Mouse (Mus musculus) embryo, embryonic 11.5 days (tissue): Measurements from ENCODE around the gene Tvp23b.

Source experiments
- DNase-seq: peaks from one replicate; pipeline ENCODE4 v3.0.0-alpha.2; 2012; ENCODE audit warnings: low read depth, low spot score

Tvp23b gene

GRCm38 (mm10) chr11:62879220-62880048 is at the start of gene Tvp23b:
Gene Tvp23b, plus strand, starts transcription at chr11:62879455.
- peak; percentile 96 for DNase-seq

- DNase-seq, result no peak
Measured at GRCm38 (mm10) chr11:62830387-62830786, 48.9 kb upstream of the Tvp23b start.

DNA sequence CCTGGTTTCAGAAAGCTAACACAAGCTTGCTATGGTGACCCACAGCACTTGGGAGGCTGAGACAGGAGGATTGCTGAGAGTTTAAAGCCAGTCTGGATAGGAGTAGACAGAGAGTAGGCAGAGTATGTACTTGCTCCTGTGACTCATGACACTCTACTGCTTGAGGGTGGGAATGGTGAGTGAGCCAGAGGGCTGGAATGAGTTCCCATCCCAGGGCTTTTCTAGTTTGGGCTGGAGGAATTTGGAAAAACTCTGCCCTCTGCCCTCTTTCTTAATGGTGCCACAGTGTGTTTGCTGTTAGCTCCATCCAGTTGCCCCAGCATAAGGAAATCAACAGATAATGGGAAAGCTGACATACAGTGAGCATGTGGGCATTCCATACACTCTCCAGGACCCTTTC is 47.3 kb upstream of the Tvp23b start:
- DNase-seq, result no peak

DNA sequence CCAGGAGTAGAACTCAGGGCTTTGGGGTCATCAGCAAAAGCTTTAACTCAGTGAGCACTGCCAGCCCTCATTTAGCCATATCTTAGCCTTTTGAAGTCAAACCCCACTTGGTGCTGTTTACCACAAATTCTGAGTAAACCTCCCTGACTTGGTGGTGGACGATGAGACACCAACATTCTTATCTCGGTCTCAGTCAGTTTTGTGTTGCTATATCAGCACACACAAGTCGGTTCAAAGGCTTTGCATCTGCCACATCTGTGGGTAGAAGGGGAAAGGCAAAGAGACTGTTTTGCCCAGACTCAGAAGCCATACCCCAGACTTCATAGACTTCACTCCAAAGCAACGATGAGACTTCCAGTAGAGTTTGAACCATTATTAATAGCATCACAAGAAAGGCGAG is 34.7 kb upstream of the Tvp23b start:
- no peak for DNase-seq

GRCm38 (mm10) chr11:62845730-62846129 is 33.5 kb upstream of the Tvp23b start:
- no peak for DNase-seq

- DNase-seq, result peak; percentile 46
Measured at GRCm38 (mm10) chr11:62846961-62847654, 32.1 kb upstream of the Tvp23b start, which contains the start of gene Fbxw10. Gene Fbxw10, plus strand, starts transcription at chr11:62847069.

GRCm38 (mm10) chr11:62847655-62848191 is 31.5 kb upstream of the Tvp23b start:
- DNase-seq, result no peak

GRCm38 (mm10) chr11:62848301-62848700 is 31.0 kb upstream of the Tvp23b start:
- DNase-seq, result no peak

GRCm38 (mm10) chr11:62851199-62851598 is 28.1 kb upstream of the Tvp23b start:
- no peak for DNase-seq

DNA sequence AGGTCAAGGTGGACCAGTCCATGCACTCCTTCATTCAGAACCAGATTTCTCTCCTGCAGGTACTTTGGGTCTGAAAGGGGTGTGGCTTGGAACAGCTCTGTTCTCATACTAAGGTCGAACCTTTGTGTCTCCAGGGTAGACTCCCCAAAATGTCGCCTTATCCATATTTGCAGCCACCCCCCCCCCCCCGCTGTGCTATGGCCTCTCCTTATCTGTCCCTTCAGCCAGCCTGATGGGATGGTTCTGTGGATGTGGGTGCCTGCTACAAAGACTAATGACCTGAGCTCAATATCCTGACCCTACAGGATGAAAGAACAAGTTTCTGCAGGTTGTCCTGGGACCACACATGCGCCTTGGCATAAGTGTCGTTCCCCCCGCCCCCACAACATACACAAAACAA is 25.9 kb upstream of the Tvp23b start:
- no peak for DNase-seq

DNA sequence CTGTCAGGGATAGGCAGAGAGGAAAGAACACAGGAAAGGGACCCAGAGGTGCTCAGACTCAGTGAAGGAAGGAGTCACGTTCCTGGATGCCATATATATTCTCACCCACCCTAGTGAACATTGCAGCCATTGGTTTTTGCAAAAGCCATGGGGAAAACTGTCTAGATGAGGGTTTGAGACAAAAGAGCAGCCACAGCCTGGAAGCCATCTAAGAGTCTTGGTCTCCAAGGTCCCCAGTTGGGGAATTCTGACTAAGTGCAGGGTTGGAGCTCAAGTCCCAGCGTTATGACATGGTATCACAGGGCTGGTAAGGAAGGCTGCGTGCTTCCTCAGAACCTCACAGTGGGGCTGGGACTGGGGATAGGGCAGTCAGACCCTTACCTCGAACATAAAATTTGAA is 13.7 kb upstream of the Tvp23b start:
- no peak for DNase-seq

GRCm38 (mm10) chr11:62866685-62867084 is 12.6 kb upstream of the Tvp23b start:
- DNase-seq, result no peak

GRCm38 (mm10) chr11:62869201-62869600 is 10.1 kb upstream of the Tvp23b start:
- DNase-seq, result no peak

GRCm38 (mm10) chr11:62869715-62870371 is 9.4 kb upstream of the Tvp23b start:
- DNase-seq, result no peak

DNA sequence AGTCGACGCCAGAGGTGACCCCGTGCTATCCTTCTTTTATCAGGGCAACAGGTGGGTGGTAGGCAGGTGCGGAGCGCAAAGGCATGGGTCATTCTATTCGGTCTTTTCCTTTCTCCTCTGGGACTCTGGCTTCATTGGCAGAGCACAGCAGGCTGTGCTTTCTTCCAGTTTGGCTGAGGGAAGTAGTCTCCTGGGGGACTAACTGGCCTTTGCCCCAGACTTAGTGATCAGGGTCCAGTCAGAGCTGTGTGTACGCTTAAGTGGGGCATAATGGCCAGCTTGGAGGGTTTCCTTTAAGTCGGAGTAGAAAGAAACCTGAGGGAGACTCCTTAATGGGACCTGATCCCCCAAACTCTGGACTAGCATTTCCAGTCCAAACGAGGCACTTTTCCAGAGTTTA is 5.8 kb upstream of the Tvp23b start:
- DNase-seq, result no peak

- DNase-seq, result no peak
Measured at GRCm38 (mm10) chr11:62875696-62876095, 3.6 kb upstream of the Tvp23b start.

DNA sequence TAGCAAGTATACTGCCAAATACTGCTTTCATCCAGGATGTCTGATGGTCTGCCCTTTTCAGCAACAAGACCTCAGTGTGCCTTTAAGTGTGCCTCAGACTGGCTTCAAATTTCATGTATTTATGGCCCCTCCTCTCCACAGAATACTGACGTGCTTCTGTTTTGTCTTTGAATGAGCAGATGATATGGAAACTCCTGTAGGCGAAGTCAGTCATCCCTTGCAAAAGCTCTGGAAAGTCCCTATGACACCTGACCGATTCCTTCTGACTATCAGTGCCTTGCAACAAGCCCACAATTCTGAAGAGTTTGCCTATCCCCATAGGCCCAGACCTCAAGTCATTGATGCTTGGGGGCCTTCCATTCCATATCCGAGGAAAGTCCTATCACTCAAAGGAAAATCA is 2.8 kb upstream of the Tvp23b start:
- no peak for DNase-seq

GRCm38 (mm10) chr11:62877391-62877790 is 1.9 kb upstream of the Tvp23b start:
- no peak for DNase-seq

- no peak for DNase-seq
Measured at GRCm38 (mm10) chr11:62878728-62879127, 527 bp upstream of the Tvp23b start.

DNA sequence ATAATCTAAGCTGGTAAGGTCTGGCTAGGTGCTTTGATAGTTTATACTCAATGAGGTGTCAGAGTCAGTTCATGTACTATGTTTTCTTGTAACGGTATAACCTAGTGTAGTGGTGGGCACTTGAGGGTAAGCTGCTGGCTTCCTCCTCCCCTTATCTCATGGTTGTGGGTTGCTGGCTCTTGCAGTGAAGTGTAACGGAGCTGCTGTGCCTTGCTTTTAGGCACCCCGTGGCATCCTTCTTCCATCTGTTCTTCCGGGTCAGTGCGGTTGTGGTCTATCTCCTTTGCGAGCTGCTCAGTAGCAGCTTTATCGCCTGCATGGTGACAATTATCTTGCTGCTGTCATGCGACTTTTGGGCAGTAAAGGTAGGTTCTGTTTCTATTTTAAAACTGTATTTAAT is 4.2 kb downstream of the Tvp23b start:
- DNase-seq, result no peak

GRCm38 (mm10) chr11:62885323-62885722 is 6.1 kb downstream of the Tvp23b start:
- DNase-seq, result no peak

GRCm38 (mm10) chr11:62890796-62891195 is 11.5 kb downstream of the Tvp23b start:
- DNase-seq, result no peak
